Mouse (Mus musculus): ENCODE measurements around the gene Slc4a2. TPM values are rescaled to one million over a fixed set of nuclear protein-coding genes. Genes with fewer than 3 reads are reported as not detected.

Slc4a2 gene
- polyA plus RNA-seq, 1 experiment from 2014 or later, result 14.8 TPM

GRCm38 (mm10) chr5:24413938-24414337 lies 9.7 kb upstream of the Slc4a2 start:
- no peak for ATAC-seq (ENCODE audit: low FRiP score, low TSS enrichment)
- H3K4me1 ChIP-seq (ENCODE audit: control insufficient read depth, insufficient read depth, low read length), result no peaks in the 10 kb centered on the region
- no peak overlapping the region for H3K4me2 ChIP-seq (ENCODE audit: low read length)
- H3K36me3 ChIP-seq (ENCODE audit: control insufficient read depth, insufficient read depth, low read length), result peaks cover 13% of the 10 kb centered on the region; the same call in 1 of the 2 replicates
- no peak for DNase-seq
- no peak overlapping the region for H3K9ac ChIP-seq (replicated peaks; ENCODE audit: low read length)
- 78% methylated on average over 13 of the region's 13 CpGs for WGBS
- H3K9me3 ChIP-seq (ENCODE audit: control insufficient read depth, low read length), result no peaks in the 10 kb centered on the region
- no peak overlapping the region for H3K4me3 ChIP-seq (replicated peaks; ENCODE audit: low read depth, low read length)
- H3K27me3 ChIP-seq (ENCODE audit: control insufficient read depth, insufficient read depth, low read length), result no peaks in the 10 kb centered on the region
- no peak overlapping the region for H3K27ac ChIP-seq (replicated peaks; ENCODE audit: low read depth, low read length)

GRCm38 (mm10) chr5:24416222-24416736 lies 7.4 kb upstream of the Slc4a2 start:
- no peaks in the 10 kb centered on the region for H3K27me3 ChIP-seq (ENCODE audit: control insufficient read depth, insufficient read depth, low read length)
- 0 out of 2 replicates have a peak overlapping the region, but pooled peaks have one; percentile 24 for H3K9ac ChIP-seq (replicated peaks; ENCODE audit: low read length)
- H3K36me3 ChIP-seq (ENCODE audit: control insufficient read depth, insufficient read depth, low read length), result peaks cover 34% of the 10 kb centered on the region
- H3K4me2 ChIP-seq (ENCODE audit: low read length), result peak overlapping the region; percentile 21; the same call in 1 of the 2 replicates
- no peaks in the 10 kb centered on the region for H3K9me3 ChIP-seq (ENCODE audit: control insufficient read depth, low read length)
- H3K4me1 ChIP-seq (ENCODE audit: control insufficient read depth, insufficient read depth, low read length), result no peaks in the 10 kb centered on the region
- DNase-seq (peak; percentile 82), ATAC-seq (ENCODE audit: low FRiP score, low TSS enrichment) (peak; percentile 55; the same call in 1 of the 2 replicates)
- H3K4me3 ChIP-seq (replicated peaks; ENCODE audit: low read depth, low read length), result no peak overlapping the region
- H3K27ac ChIP-seq (replicated peaks; ENCODE audit: low read depth, low read length), result no peak overlapping the region
- 4% methylated on average over 21 of the region's 21 CpGs for WGBS

GRCm38 (mm10) chr5:24417587-24417986 lies 6.0 kb upstream of the Slc4a2 start:
- ATAC-seq (ENCODE audit: low FRiP score, low TSS enrichment) (no peak), DNase-seq (no peak)
- 90% methylated on average over 10 of the region's 10 CpGs for WGBS

GRCm38 (mm10) chr5:24420381-24420780 lies 3.3 kb upstream of the Slc4a2 start:
- WGBS, result 93% methylated on average over 9 of the region's 9 CpGs
- H3K27ac ChIP-seq (replicated peaks; ENCODE audit: low read depth, low read length), result no peak overlapping the region

More at GRCm38 (mm10) chr5:24417587-24417986, 6.0 kb upstream of the Slc4a2 start:
- peaks cover 7% of the 10 kb centered on the region for H3K4me1 ChIP-seq (ENCODE audit: control insufficient read depth, insufficient read depth, low read length)
- H3K4me3 ChIP-seq (replicated peaks; ENCODE audit: low read depth, low read length), result no peak overlapping the region
- H3K9me3 ChIP-seq (ENCODE audit: control insufficient read depth, low read length), result no peaks in the 10 kb centered on the region
- H3K27me3 ChIP-seq (ENCODE audit: control insufficient read depth, insufficient read depth, low read length), result no peaks in the 10 kb centered on the region
- H3K27ac ChIP-seq (replicated peaks; ENCODE audit: low read depth, low read length), result no peak overlapping the region
- no peak overlapping the region for H3K4me2 ChIP-seq (ENCODE audit: low read length)
- peaks cover 34% of the 10 kb centered on the region for H3K36me3 ChIP-seq (ENCODE audit: control insufficient read depth, insufficient read depth, low read length)
- no peak overlapping the region for H3K9ac ChIP-seq (replicated peaks; ENCODE audit: low read length)

GRCm38 (mm10) chr5:24424004-24424781 lies 556 bp downstream of the Slc4a2 start:
- H3K9ac ChIP-seq (replicated peaks; ENCODE audit: low read length), result peak overlapping the region; percentile 70
- no peaks in the 10 kb centered on the region for H3K27me3 ChIP-seq (ENCODE audit: control insufficient read depth, insufficient read depth, low read length)
- H3K9me3 ChIP-seq (ENCODE audit: control insufficient read depth, low read length), result no peaks in the 10 kb centered on the region
- H3K4me2 ChIP-seq (ENCODE audit: low read length), result peak overlapping the region; percentile 96
- H3K27ac ChIP-seq (replicated peaks; ENCODE audit: low read depth, low read length), result peak overlapping the region; percentile 92
- DNase-seq, result peak; percentile 18
- peaks cover 40% of the 10 kb centered on the region for H3K4me1 ChIP-seq (ENCODE audit: control insufficient read depth, insufficient read depth, low read length)
- ATAC-seq (ENCODE audit: low FRiP score, low TSS enrichment), result no peak; the same call in 1 of the 2 replicates
- peak overlapping the region; percentile 44 for H3K4me3 ChIP-seq (replicated peaks; ENCODE audit: low read depth, low read length)
- WGBS, result 15% methylated on average over 21 of the region's 21 CpGs
- peaks cover 18% of the 10 kb centered on the region for H3K36me3 ChIP-seq (ENCODE audit: control insufficient read depth, insufficient read depth, low read length)

More at GRCm38 (mm10) chr5:24420381-24420780, 3.3 kb upstream of the Slc4a2 start:
- Histone ChIP-seq H3K4me3 (replicated peaks; ENCODE audit: low read depth, low read length) (no peak overlapping the region), H3K27me3 (ENCODE audit: control insufficient read depth, insufficient read depth, low read length) (no peaks in the 10 kb centered on the region), H3K9ac (replicated peaks; ENCODE audit: low read length) (no peak overlapping the region), H3K4me2 (ENCODE audit: low read length) (no peak overlapping the region), H3K9me3 (ENCODE audit: control insufficient read depth, low read length) (no peaks in the 10 kb centered on the region), H3K36me3 (ENCODE audit: control insufficient read depth, insufficient read depth, low read length) (peaks cover 34% of the 10 kb centered on the region), H3K4me1 (ENCODE audit: control insufficient read depth, insufficient read depth, low read length) (peaks cover 19% of the 10 kb centered on the region)
- ATAC-seq (ENCODE audit: low FRiP score, low TSS enrichment) (no peak), DNase-seq (no peak)

- DNase-seq (peak; percentile 94), ATAC-seq (ENCODE audit: low FRiP score, low TSS enrichment) (0 out of 2 replicates have a peak, but pooled peaks have one; percentile 26)
- Histone ChIP-seq H3K4me2 (ENCODE audit: low read length) (peak overlapping the region; percentile 96), H3K4me1 (ENCODE audit: control insufficient read depth, insufficient read depth, low read length) (peaks cover 40% of the 10 kb centered on the region), H3K36me3 (ENCODE audit: control insufficient read depth, insufficient read depth, low read length) (peaks cover 16% of the 10 kb centered on the region), H3K27ac (replicated peaks; ENCODE audit: low read depth, low read length) (peak overlapping the region; percentile 57), H3K27me3 (ENCODE audit: control insufficient read depth, insufficient read depth, low read length) (no peaks in the 10 kb centered on the region), H3K9me3 (ENCODE audit: control insufficient read depth, low read length) (no peaks in the 10 kb centered on the region), H3K4me3 (replicated peaks; ENCODE audit: low read depth, low read length) (peak overlapping the region; percentile 44), H3K9ac (replicated peaks; ENCODE audit: low read length) (peak overlapping the region; percentile 57; the same call in 1 of the 2 replicates)
- WGBS, result under 1% methylated on average over 58 of the region's 60 CpGs
Observed at GRCm38 (mm10) chr5:24424861-24425411, 1.3 kb downstream of the Slc4a2 start.

- H3K4me3 ChIP-seq (replicated peaks; ENCODE audit: low read depth, low read length), result peak overlapping the region; percentile 44
- DNase-seq (peak; percentile 62), ATAC-seq (ENCODE audit: low FRiP score, low TSS enrichment) (no peak)
- peaks cover 15% of the 10 kb centered on the region for H3K36me3 ChIP-seq (ENCODE audit: control insufficient read depth, insufficient read depth, low read length)
- H3K4me1 ChIP-seq (ENCODE audit: control insufficient read depth, insufficient read depth, low read length), result peaks cover 40% of the 10 kb centered on the region
- no peaks in the 10 kb centered on the region for H3K27me3 ChIP-seq (ENCODE audit: control insufficient read depth, insufficient read depth, low read length)
- H3K27ac ChIP-seq (replicated peaks; ENCODE audit: low read depth, low read length), result peak overlapping the region; percentile 57; the same call in 1 of the 2 replicates
- peak overlapping the region; percentile 96 for H3K4me2 ChIP-seq (ENCODE audit: low read length)
- no peaks in the 10 kb centered on the region for H3K9me3 ChIP-seq (ENCODE audit: control insufficient read depth, low read length)
- H3K9ac ChIP-seq (replicated peaks; ENCODE audit: low read length), result peak overlapping the region; percentile 57
- under 1% methylated on average over 27 of the region's 30 CpGs for WGBS
Observed at GRCm38 (mm10) chr5:24425421-24426036, 1.9 kb downstream of the Slc4a2 start.

- DNase-seq, result peak; percentile 41
- peak overlapping the region; percentile 57; the same call in 1 of the 2 replicates for H3K9ac ChIP-seq (replicated peaks; ENCODE audit: low read length)
Observed at GRCm38 (mm10) chr5:24426037-24426432, 2.4 kb downstream of the Slc4a2 start.

More at GRCm38 (mm10) chr5:24426037-24426432, 2.4 kb downstream of the Slc4a2 start:
- Histone ChIP-seq H3K36me3 (ENCODE audit: control insufficient read depth, insufficient read depth, low read length) (peaks cover 13% of the 10 kb centered on the region), H3K9me3 (ENCODE audit: control insufficient read depth, low read length) (no peaks in the 10 kb centered on the region), H3K27me3 (ENCODE audit: control insufficient read depth, insufficient read depth, low read length) (no peaks in the 10 kb centered on the region), H3K27ac (replicated peaks; ENCODE audit: low read depth, low read length) (0 out of 2 replicates have a peak overlapping the region, but pooled peaks have one; percentile 57), H3K4me2 (ENCODE audit: low read length) (peak overlapping the region; percentile 96), H3K4me3 (replicated peaks; ENCODE audit: low read depth, low read length) (peak overlapping the region; percentile 44), H3K4me1 (ENCODE audit: control insufficient read depth, insufficient read depth, low read length) (peaks cover 40% of the 10 kb centered on the region)
- no peak for ATAC-seq (ENCODE audit: low FRiP score, low TSS enrichment)
- WGBS, result under 1% methylated on average over 10 of the region's 10 CpGs
